Comparison of ENCODE assay signal across 10 mouse cellular contexts in genomic region chr12:86787020-86787553, GRCm38 (mm10). TPM values are rescaled to one million over a fixed set of nuclear protein-coding genes. Genes with fewer than 3 reads are reported as not detected.
DNase-seq lines count a peak whose midpoint lies in the region; TF ChIP-seq lines count a peak whose summit lies in the region.
"Had no signal": no experiment of that assay in that cellular context is flagged by ENCODE, and none has a peak within 500 bp of the region (broad histone marks: within the 10 kb centered on the region; RNA-seq: fewer than 3 reads in every experiment).

No protein-coding gene starts in this region.

- peak; percentile 78 for DNase-seq in 3134 (ENCODE audit: extremely low read depth, insufficient read length, low spot score)
- DNase-seq in Muller cell, postnatal 12 days (ENCODE audit: inconsistent ontology term), result peak; percentile 93
- DNase-seq in midbrain, embryonic 10.5 days (ENCODE audit: low spot score), result peak; percentile 73
- no peak for DNase-seq in left cerebral cortex, adult 18-20 months (ENCODE audit: low spot score in 2 of 2)
- DNase-seq in liver, result no peak
- DNase-seq in urinary bladder, postnatal 36 days (ENCODE audit: low spot score in 2 of 2), result no peak
- DNase-seq in cerebellum, adult 11 months, result no peak

- H3K27ac ChIP-seq in embryonic fibroblast, embryonic 13.5 days (ENCODE audit: insufficient read depth, low read length), result peak overlapping the region; percentile 79
- H3K27ac ChIP-seq in midbrain, embryonic 10.5 days (replicated peaks), result peak overlapping the region; percentile 84

- WGBS in midbrain, embryonic 10.5 days, result 28% methylated on average over 4 of the region's 4 CpGs

- no peaks in the 10 kb centered on the region for H3K9me3 ChIP-seq in midbrain, embryonic 10.5 days (replicated peaks)
- H3K9me3 ChIP-seq: megakaryocyte, embryonic 14.5 days had no signal

- H3K36me3 ChIP-seq in midbrain, embryonic 10.5 days, result no peaks in the 10 kb centered on the region

- H3K4me1 ChIP-seq in embryonic fibroblast, embryonic 13.5 days (ENCODE audit: control insufficient read depth, insufficient read depth, low read length), result peaks cover 19% of the 10 kb centered on the region
- H3K4me1 ChIP-seq in midbrain, embryonic 10.5 days, result peaks cover 66% of the 10 kb centered on the region

- no peak overlapping the region for H3K4me3 ChIP-seq in embryonic fibroblast, embryonic 13.5 days (ENCODE audit: insufficient read depth, low read length)
- H3K4me3 ChIP-seq in midbrain, embryonic 10.5 days, result no peak overlapping the region; the same call in 1 of the 2 replicates
- H3K4me3 ChIP-seq: megakaryocyte, embryonic 14.5 days had no signal

- no peaks in the 10 kb centered on the region for H3K27me3 ChIP-seq in midbrain, embryonic 10.5 days (ENCODE audit: low read depth, poor library complexity, severe bottlenecking)
- H3K27me3 ChIP-seq: megakaryocyte, embryonic 14.5 days had no signal

- TF ChIP-seq CTCF in embryonic fibroblast, embryonic 13.5 days (IDR thresholded peaks at IDR 0.05; ENCODE audit: borderline replicate concordance, insufficient read depth, low read length), result no peak

- TF ChIP-seq POLR2A in embryonic fibroblast, embryonic 13.5 days (IDR thresholded peaks at IDR 0.05; ENCODE audit: low read depth, low read length), result 0 out of 2 replicates have a peak, but pooled peaks have one; percentile 12

RNA-seq across cellular contexts. Expression of gene Lrrc74a, which starts 52.9 kb away (rescaled TPM):
- not detected in 2 replicates for polyA plus RNA-seq in embryonic fibroblast, embryonic 13.5 days (2011; ENCODE audit: insufficient read length, low read depth, missing spikeins)
- polyA plus RNA-seq in midbrain, embryonic 10.5 days (2016; fragmentation: Nextera tagmentation; extraction: Ambion mirVana), result not detected in 2 replicates
- not detected for total RNA-seq in left cerebral cortex, adult 18-20 months (2021)
- polyA plus RNA-seq: large intestine, adult 2 months had no signal

Comparison
In these comparisons a context has a peak if more than half of its experiments do, and no peak if none do; other contexts are left out.
1. DNase-seq: peak in 3134 (single experiment), Muller cell, postnatal 12 days (single experiment) and midbrain, embryonic 10.5 days (single experiment); none in left cerebral cortex, adult 18-20 months (0 of 2), liver (single experiment), urinary bladder, postnatal 36 days (0 of 2) and cerebellum, adult 11 months (single experiment).